Mouse (Mus musculus) hindbrain, embryonic 13.5 days (tissue): ENCODE results near the gene Psmb5. TPM values are rescaled to one million over a fixed set of nuclear protein-coding genes. Genes with fewer than 3 reads are reported as not detected.

Experiments used
- ATAC-seq: fragments of 200-750 bp; cut with Nextera tagmentation; 2 replicates; pipeline ENCODE4 v1.8.0; 2017; ENCODE audit warnings: moderate TSS enrichment; ENCODE audit not compliant: low FRiP score
- H3K27ac ChIP-seq: fragments of 300-500 bp; sonication (generic); 2 replicates; pipeline ENCODE4 v1.5.1; 2015; ENCODE audit warnings: inconsistent platforms, mild to moderate bottlenecking, moderate library complexity
- H3K27me3 ChIP-seq: fragments of 300-500 bp; sonication (generic); 2 replicates; pipeline ENCODE4 v1.6.1; 2015; ENCODE audit warnings: mild to moderate bottlenecking, inconsistent platforms
- H3K36me3 ChIP-seq: fragments of 300-500 bp; sonication (generic); 2 replicates; pipeline ENCODE4 v1.6.1; 2015; ENCODE audit warnings: mild to moderate bottlenecking, inconsistent platforms
- H3K4me1 ChIP-seq: fragments of 300-500 bp; sonication (generic); replicated peaks from 2 replicates; pipeline ENCODE4 v1.6.1; 2015; ENCODE audit warnings: inconsistent platforms
- H3K4me2 ChIP-seq: fragments of 300-500 bp; sonication (generic); 2 replicates; pipeline ENCODE4 v1.6.1; 2015; ENCODE audit warnings: inconsistent platforms, mild to moderate bottlenecking, moderate library complexity
- H3K4me3 ChIP-seq: fragments of 300-500 bp; sonication (generic); 2 replicates; pipeline ENCODE4 v1.5.1; 2015; ENCODE audit warnings: mild to moderate bottlenecking, inconsistent platforms
- H3K9ac ChIP-seq: fragments of 300-500 bp; sonication (generic); 2 replicates; pipeline ENCODE4 v1.6.1; 2015; ENCODE audit warnings: mild to moderate bottlenecking, inconsistent platforms
- H3K9me3 ChIP-seq: fragments of 300-500 bp; sonication (generic); 2 replicates; pipeline ENCODE4 v1.6.1; 2016; ENCODE audit warnings: inconsistent platforms
- WGBS: fragments of 180-500 bp; shearing (Covaris S2); methylation state at CpG from one replicate; pipeline ENCODE4 v1.1.7; 2015; 5-methylcytosine and 5-hydroxymethylcytosine counted together
- polyA plus RNA-seq: library from polyadenylated mRNA; unstranded; fragments of >200 nt; fragmentation: Nextera tagmentation; extraction: Ambion mirVana; gene quantifications from 2 replicates; pipeline ENCODE4 v1.2.1, GENCODE M21; 2015

Psmb5 gene
- polyA plus RNA-seq, 1 experiment from 2014 or later = 439 TPM

GRCm38 (mm10) chr14:54577089-54577982, 40.5 kb downstream of the Psmb5 start, which contains the start of gene Ajuba:
TSS of gene Ajuba (minus strand) at chr14:54577558.
- H3K27ac ChIP-seq = peak within 1 kb of the TSS; percentile 78
- H3K4me2 ChIP-seq = peak within 1 kb of the TSS; percentile 79
- peak; percentile 58 for ATAC-seq
- under 1% methylated on average over 66 of the region's 66 CpGs for WGBS
- H3K27me3 ChIP-seq = peaks cover 59% of the 10 kb centered on the region
- H3K36me3 ChIP-seq = 0 out of 2 replicates have a peak, but pooled peaks cover under 1% of the 10 kb centered on the region
- peak within 1 kb of the TSS; percentile 58 for H3K4me3 ChIP-seq
- peaks cover 59% of the 10 kb centered on the region for H3K4me1 ChIP-seq
- no peaks in the 10 kb centered on the region for H3K9me3 ChIP-seq
- peak within 1 kb of the TSS; percentile 81 for H3K9ac ChIP-seq

DNA sequence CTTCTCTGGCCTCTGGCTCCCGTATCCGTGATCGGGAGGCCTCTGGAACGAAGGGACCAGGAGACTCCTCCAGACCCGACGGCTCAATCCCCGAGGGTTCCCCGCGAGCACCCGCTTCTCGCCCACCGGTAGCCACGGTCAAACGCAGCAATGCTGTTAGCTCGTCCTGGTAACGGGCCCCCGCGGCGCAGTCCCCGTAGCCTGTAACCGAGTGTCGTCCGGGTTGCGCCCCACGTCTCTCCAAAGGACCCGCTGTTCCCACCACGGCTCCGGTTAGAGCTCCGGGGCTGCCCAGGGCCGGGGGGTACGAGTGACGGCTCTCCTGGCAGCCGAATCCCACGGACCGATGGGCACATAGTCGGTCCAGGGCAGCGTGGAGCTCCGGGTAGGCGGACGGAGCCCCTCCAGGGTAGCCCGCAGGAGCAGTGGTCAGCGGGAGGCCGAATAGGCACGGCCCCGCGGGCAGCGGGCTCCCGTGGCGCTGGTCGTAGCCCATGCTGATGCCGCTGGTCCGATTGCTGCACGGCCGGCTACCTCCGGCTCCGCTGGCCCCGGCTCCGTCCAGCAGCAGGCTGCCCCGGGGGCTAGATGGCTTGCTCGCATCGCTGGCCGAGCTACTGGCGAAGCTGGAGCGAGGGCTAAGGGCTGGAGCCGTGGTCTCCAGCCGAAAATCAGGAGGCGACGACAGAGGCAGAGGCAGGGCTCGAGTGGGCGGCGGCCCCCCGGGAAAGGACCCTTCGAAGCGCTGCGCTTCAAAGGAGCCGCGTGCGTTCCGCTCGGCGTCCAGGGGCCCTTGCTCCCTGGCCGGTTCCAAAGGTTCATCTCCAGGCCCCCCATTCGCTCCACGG, 41.4 kb downstream of the Psmb5 start:
- peak overlapping the region; percentile 58 for H3K4me3 ChIP-seq
- H3K9ac ChIP-seq = peak overlapping the region; percentile 81
- H3K4me2 ChIP-seq = peak overlapping the region; percentile 79
- no peaks in the 10 kb centered on the region for H3K9me3 ChIP-seq
- WGBS = under 1% methylated on average over 78 of the region's 84 CpGs
- no peaks in the 10 kb centered on the region for H3K36me3 ChIP-seq
- peak overlapping the region; percentile 78 for H3K27ac ChIP-seq
- peaks cover 59% of the 10 kb centered on the region for H3K27me3 ChIP-seq
- ATAC-seq = peak; percentile 5; the same call in 1 of the 2 replicates
- H3K4me1 ChIP-seq = peaks cover 64% of the 10 kb centered on the region

- under 1% methylated on average over 39 of the region's 39 CpGs for WGBS
- peaks cover 64% of the 10 kb centered on the region for H3K4me1 ChIP-seq
Measured at GRCm38 (mm10) chr14:54575631-54576030, 42.2 kb downstream of the Psmb5 start.

DNA sequence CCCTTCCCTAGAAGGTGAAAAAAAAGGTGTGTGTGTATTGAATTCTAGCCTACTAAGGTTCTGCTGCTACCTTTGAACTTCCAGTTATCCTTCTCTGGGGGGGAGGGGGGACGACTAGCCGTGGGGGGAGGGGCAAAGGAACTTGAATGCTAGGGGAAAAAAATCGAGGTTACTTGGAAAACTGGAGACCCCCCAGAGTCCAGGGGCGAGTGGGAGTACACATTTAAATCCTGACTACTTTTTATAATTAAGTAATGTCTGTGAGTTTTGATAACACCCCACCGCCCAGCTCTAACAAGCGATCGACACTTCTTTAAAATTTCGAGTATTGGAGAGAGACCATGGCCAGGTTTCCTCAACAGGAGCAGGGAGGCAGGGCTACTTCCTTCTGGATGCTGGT, 42.8 kb downstream of the Psmb5 start:
- Histone ChIP-seq H3K4me3 (peak overlapping the region; percentile 58), H3K36me3 (no peaks in the 10 kb centered on the region), H3K27ac (0 out of 2 replicates have a peak overlapping the region, but pooled peaks have one; percentile 8), H3K9ac (peak overlapping the region; percentile 81), H3K4me1 (peaks cover 66% of the 10 kb centered on the region), H3K4me2 (peak overlapping the region; percentile 79), H3K9me3 (no peaks in the 10 kb centered on the region), H3K27me3 (peaks cover 59% of the 10 kb centered on the region)
- ATAC-seq = no peak
- WGBS = 5% methylated on average over 8 of the region's 8 CpGs

More at GRCm38 (mm10) chr14:54575631-54576030, 42.2 kb downstream of the Psmb5 start:
- Histone ChIP-seq H3K9ac (peak overlapping the region; percentile 81), H3K27ac (peak overlapping the region; percentile 8; the same call in 1 of the 2 replicates), H3K9me3 (no peaks in the 10 kb centered on the region), H3K27me3 (peaks cover 59% of the 10 kb centered on the region), H3K36me3 (no peaks in the 10 kb centered on the region), H3K4me2 (peak overlapping the region; percentile 79), H3K4me3 (peak overlapping the region; percentile 58)
- no peak for ATAC-seq

DNA sequence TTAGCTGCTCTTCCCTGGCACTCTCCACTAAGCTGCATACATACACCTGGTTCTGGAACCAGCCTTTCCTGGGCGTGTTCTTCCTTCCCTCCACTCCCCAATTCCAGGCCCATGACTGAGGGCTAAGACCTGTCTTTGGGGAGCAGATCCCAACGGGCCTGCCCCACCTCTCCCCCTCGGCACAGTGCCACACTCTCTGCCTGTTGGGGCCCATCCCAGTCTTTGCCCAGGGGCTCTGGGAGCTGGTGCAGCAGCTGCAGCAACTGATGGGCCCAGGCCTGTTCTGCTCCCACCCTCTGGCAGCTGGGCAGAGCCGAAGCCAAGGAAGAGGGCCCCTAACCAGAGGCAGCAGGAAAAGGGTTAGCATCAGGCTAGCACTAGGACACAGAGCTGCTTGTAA, 43.6 kb downstream of the Psmb5 start:
- peak overlapping the region; percentile 58 for H3K9ac ChIP-seq
- peaks cover 59% of the 10 kb centered on the region for H3K27me3 ChIP-seq
- 14% methylated on average over 4 of the region's 4 CpGs for WGBS
- peak overlapping the region; percentile 79 for H3K4me2 ChIP-seq
- no peaks in the 10 kb centered on the region for H3K36me3 ChIP-seq
- peak overlapping the region; percentile 66 for H3K27ac ChIP-seq
- peaks cover 74% of the 10 kb centered on the region for H3K4me1 ChIP-seq
- peak overlapping the region; percentile 58 for H3K4me3 ChIP-seq
- ATAC-seq = peak; percentile 14; the same call in 1 of the 2 replicates
- no peaks in the 10 kb centered on the region for H3K9me3 ChIP-seq

DNA sequence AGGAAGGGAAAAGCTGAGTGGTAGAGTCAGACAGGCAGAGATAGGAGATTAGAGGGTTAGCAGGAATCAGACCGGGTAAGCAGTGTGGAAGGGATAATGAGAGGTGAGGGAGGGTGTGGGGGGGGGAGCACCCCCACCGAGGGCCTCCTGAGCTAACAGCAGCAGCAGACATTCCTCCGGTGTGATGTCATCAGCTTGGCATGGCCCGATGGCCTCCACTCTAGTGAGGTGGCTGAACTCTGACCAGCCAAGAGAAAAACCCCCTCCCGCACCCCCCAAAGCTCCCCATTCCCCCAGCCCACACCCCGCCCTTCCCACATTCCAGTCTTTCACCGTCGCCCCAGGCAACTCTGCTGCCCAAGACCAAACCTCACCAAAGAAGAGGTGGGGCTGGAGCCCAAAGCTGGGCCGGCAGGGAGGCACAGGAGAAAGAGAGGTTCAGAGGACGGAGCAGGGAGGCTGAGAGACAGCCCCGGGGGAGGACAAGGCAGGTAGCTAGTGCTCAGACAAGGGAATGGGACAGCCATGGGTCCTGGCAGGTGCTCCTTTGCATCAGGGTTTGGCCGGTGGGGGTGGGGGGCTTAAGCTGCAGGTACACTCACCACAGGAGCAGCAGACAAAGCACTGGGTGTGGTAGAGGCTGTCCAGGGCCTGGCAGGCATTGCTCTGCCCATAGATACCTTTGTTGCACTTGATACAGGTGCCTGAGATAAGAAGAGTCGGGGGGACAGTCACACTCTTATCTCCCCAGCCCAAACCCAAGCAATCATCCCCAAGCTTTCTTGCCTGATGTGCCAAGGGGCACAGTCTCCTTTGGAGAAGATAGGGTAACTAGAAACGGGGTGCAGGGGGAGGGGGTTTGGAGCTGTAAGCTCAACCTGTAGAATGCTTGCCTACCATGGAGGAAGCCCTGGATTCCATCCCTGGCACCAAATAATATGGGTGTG, 44.8 kb downstream of the Psmb5 start:
- H3K4me2 ChIP-seq = peak overlapping the region; percentile 79
- H3K36me3 ChIP-seq = peaks cover 3% of the 10 kb centered on the region; the same call in 1 of the 2 replicates
- H3K9ac ChIP-seq = peak overlapping the region; percentile 53
- H3K4me1 ChIP-seq = peaks cover 69% of the 10 kb centered on the region
- peak; percentile 7; the same call in 1 of the 2 replicates for ATAC-seq
- peak overlapping the region; percentile 78 for H3K27ac ChIP-seq
- H3K9me3 ChIP-seq = no peaks in the 10 kb centered on the region
- peaks cover 51% of the 10 kb centered on the region for H3K27me3 ChIP-seq
- WGBS = 7% methylated on average over 14 of the region's 14 CpGs
- H3K4me3 ChIP-seq = peak overlapping the region; percentile 58

- no peaks in the 10 kb centered on the region for H3K9me3 ChIP-seq
- H3K4me3 ChIP-seq = no peak overlapping the region
- H3K36me3 ChIP-seq = peaks cover 5% of the 10 kb centered on the region; the same call in 1 of the 2 replicates
- peaks cover 42% of the 10 kb centered on the region for H3K27me3 ChIP-seq
- H3K4me1 ChIP-seq = peaks cover 61% of the 10 kb centered on the region
- 0 out of 2 replicates have a peak overlapping the region, but pooled peaks have one; percentile 2 for H3K4me2 ChIP-seq
- WGBS = 43% methylated on average over 4 of the region's 4 CpGs
- ATAC-seq = no peak
- peak overlapping the region; percentile 69; the same call in 1 of the 2 replicates for H3K27ac ChIP-seq
- H3K9ac ChIP-seq = no peak overlapping the region
Measured at GRCm38 (mm10) chr14:54572122-54572521, 45.7 kb downstream of the Psmb5 start.

- Histone ChIP-seq H3K9me3 (no peaks in the 10 kb centered on the region), H3K36me3 (peaks cover 5% of the 10 kb centered on the region; the same call in 1 of the 2 replicates), H3K9ac (0 out of 2 replicates have a peak overlapping the region, but pooled peaks have one; percentile 30), H3K4me3 (no peak overlapping the region), H3K4me1 (peaks cover 39% of the 10 kb centered on the region), H3K4me2 (no peak overlapping the region), H3K27me3 (peaks cover 18% of the 10 kb centered on the region), H3K27ac (no peak overlapping the region)
- WGBS = 58% methylated on average over 17 of the region's 17 CpGs
- no peak for ATAC-seq
Measured at GRCm38 (mm10) chr14:54569451-54570392, 48.1 kb downstream of the Psmb5 start.

- Histone ChIP-seq H3K4me3 (no peak overlapping the region), H3K27ac (no peak overlapping the region), H3K36me3 (peaks cover 5% of the 10 kb centered on the region; the same call in 1 of the 2 replicates), H3K4me2 (no peak overlapping the region), H3K9ac (no peak overlapping the region), H3K9me3 (no peaks in the 10 kb centered on the region), H3K27me3 (peaks cover 9% of the 10 kb centered on the region), H3K4me1 (peaks cover 30% of the 10 kb centered on the region)
- WGBS = 77% methylated on average over 15 of the region's 15 CpGs
- no peak; the same call in 1 of the 2 replicates for ATAC-seq
Measured at GRCm38 (mm10) chr14:54568694-54569414, 49.0 kb downstream of the Psmb5 start.
